Mouse (Mus musculus) stomach, postnatal 0 days (tissue): Measurements from ENCODE around the gene 1700067P10Rik.

Source experiments
- CTCF ChIP-seq: IDR thresholded peaks from 2 replicates; pipeline ENCODE4 v1.5.1; 2016; ENCODE audit warnings: antibody characterized with exemption, low read depth, mild to moderate bottlenecking, moderate library complexity
- EP300 ChIP-seq: optimal IDR thresholded peaks from 2 replicates; pipeline ENCODE3; 2016; ENCODE audit warnings: antibody characterized with exemption

- TF ChIP-seq CTCF (no peak), EP300 (no peak)
Measured at GRCm38 (mm10) chr17:48089019-48089418, at the start of gene 1700067P10Rik.
